Mouse (Mus musculus): ENCODE results near the gene Lyg1. TPM values are rescaled to one million over a fixed set of nuclear protein-coding genes. Genes with fewer than 3 reads are reported as not detected.
"Not testable (repeated sequence)": the region's sequence is repeated elsewhere in the genome, so short reads cannot be mapped to it uniquely, and the experiment has no call there.

Lyg1 gene
- polyA plus RNA-seq, 1 experiment from 2014 or later = not detected

DNA sequence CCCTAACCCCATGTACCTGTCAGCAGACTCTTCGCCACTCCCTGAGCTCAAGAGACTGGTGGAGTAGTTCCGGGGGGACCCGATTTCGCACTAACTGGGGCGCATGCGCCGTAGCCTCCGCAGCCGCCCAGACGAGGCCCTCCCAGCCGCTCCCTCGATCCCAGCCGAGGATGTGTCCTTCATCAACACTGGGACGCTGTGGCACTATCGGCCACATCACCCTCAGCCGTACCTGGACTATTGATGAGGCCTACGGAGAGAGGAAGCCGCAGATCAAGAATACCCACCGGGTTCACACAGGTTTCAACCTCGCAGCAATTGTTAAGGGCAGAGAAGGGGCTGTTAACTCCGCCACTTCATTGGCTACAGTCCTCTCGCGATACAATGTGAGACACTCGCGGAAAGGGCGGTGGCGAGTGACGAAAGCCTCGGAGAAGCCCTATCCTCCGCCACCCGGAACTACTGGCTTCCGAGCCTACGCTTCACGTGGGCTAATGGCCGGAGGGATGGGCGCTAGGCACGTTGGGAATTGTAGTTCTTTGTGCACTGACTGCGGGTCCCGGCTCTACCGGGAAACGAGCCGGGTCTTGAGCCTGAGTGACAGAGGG lies 39.4 kb upstream of the Lyg1 start:
- H3K36me3 ChIP-seq (ENCODE audit: control insufficient read depth, insufficient read depth, low read length) = peaks cover 9% of the 10 kb centered on the region
- H3K4me1 ChIP-seq (ENCODE audit: control insufficient read depth, insufficient read depth, low read length) = peaks cover 8% of the 10 kb centered on the region
- peak overlapping the region; percentile 83 for H3K27ac ChIP-seq (ENCODE audit: low read depth, low read length)
- peak; percentile 98 for DNase-seq (ENCODE audit: low spot score)
- H3K4me3 ChIP-seq (ENCODE audit: low read depth, low read length) = peak overlapping the region; percentile 95
- H3K27me3 ChIP-seq (ENCODE audit: control insufficient read depth, insufficient read depth, low read length) = no peaks in the 10 kb centered on the region
- no peaks in the 10 kb centered on the region for H3K9me3 ChIP-seq (ENCODE audit: control insufficient read depth, low read length)
- ATAC-seq (ENCODE audit: insufficient read depth, low FRiP score, low TSS enrichment) = peak; percentile 96
- H3K9ac ChIP-seq (ENCODE audit: low read length) = peak overlapping the region; percentile 91
- H3K4me2 ChIP-seq (ENCODE audit: low read depth) = peak overlapping the region; percentile 52
- WGBS = under 1% methylated on average over 42 of the region's 42 CpGs

DNA sequence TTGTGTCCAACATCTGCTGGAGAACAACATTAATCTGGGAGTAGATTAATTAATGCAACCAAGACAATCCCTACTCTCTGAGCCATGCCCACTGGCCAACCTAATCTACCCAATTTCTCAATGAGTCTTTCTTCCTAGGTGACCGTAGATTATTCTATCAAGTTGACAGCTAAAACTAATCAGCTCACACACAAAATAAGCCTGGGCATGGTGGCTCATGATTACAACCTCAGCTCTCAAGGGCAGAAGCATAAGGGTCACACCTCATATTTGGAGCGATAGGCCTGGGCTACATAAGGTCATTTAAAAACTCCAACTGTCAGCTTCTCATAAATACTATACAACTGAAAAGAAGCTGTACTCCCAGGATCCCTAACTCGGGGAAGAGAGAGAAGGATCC lies 38.7 kb upstream of the Lyg1 start:
- peak overlapping the region; percentile 91 for H3K9ac ChIP-seq (ENCODE audit: low read length)
- peaks cover 10% of the 10 kb centered on the region for H3K36me3 ChIP-seq (ENCODE audit: control insufficient read depth, insufficient read depth, low read length)
- peaks cover 8% of the 10 kb centered on the region for H3K4me1 ChIP-seq (ENCODE audit: control insufficient read depth, insufficient read depth, low read length)
- 55% methylated on average over 3 of the region's 3 CpGs for WGBS
- H3K27ac ChIP-seq (ENCODE audit: low read depth, low read length) = no peak overlapping the region
- H3K4me2 ChIP-seq (ENCODE audit: low read depth) = peak overlapping the region; percentile 52
- no peak for DNase-seq (ENCODE audit: low spot score)
- H3K9me3 ChIP-seq (ENCODE audit: control insufficient read depth, low read length) = no peaks in the 10 kb centered on the region
- H3K4me3 ChIP-seq (ENCODE audit: low read depth, low read length) = peak overlapping the region; percentile 95
- H3K27me3 ChIP-seq (ENCODE audit: control insufficient read depth, insufficient read depth, low read length) = no peaks in the 10 kb centered on the region
- ATAC-seq (ENCODE audit: insufficient read depth, low FRiP score, low TSS enrichment) = no peak

DNA sequence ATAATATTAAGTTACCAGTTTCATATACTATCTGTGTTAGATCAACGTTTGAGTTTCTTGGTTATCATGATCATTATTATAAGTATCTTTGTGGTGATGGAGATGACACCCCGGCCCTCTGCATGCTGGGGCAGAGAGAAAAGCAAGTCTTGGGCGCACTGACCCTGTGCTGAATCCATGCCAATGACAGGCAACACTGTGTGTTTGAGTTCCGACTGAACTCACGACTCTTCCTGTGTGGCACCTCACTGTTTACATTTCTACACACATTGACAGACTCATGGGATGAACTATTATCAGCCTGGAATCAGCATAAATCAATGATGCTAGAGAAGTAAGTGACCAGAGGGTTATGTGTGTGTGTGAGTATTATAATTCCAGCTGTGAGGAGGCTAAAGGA lies 30.3 kb upstream of the Lyg1 start:
- no peaks in the 10 kb centered on the region for H3K4me1 ChIP-seq (ENCODE audit: control insufficient read depth, insufficient read depth, low read length)
- no peak overlapping the region for H3K9ac ChIP-seq (ENCODE audit: low read length)
- no peak for DNase-seq (ENCODE audit: low spot score)
- H3K9me3 ChIP-seq (ENCODE audit: control insufficient read depth, low read length) = no peaks in the 10 kb centered on the region
- H3K36me3 ChIP-seq (ENCODE audit: control insufficient read depth, insufficient read depth, low read length) = peaks cover 20% of the 10 kb centered on the region
- no peak for ATAC-seq (ENCODE audit: insufficient read depth, low FRiP score, low TSS enrichment)
- H3K27me3 ChIP-seq (ENCODE audit: control insufficient read depth, insufficient read depth, low read length) = no peaks in the 10 kb centered on the region
- no peak overlapping the region for H3K27ac ChIP-seq (ENCODE audit: low read depth, low read length)
- 93% methylated on average over 5 of the region's 5 CpGs for WGBS
- H3K4me2 ChIP-seq (ENCODE audit: low read depth) = no peak overlapping the region
- no peak overlapping the region for H3K4me3 ChIP-seq (ENCODE audit: low read depth, low read length)

GRCm38 (mm10) chr1:37985764-37986323 lies 28.3 kb upstream of the Lyg1 start:
- Histone ChIP-seq H3K9ac (ENCODE audit: low read length) (no peak overlapping the region), H3K4me2 (ENCODE audit: low read depth) (no peak overlapping the region), H3K4me1 (ENCODE audit: control insufficient read depth, insufficient read depth, low read length) (no peaks in the 10 kb centered on the region), H3K9me3 (ENCODE audit: control insufficient read depth, low read length) (no peaks in the 10 kb centered on the region), H3K4me3 (ENCODE audit: low read depth, low read length) (no peak overlapping the region), H3K27ac (ENCODE audit: low read depth, low read length) (no peak overlapping the region), H3K27me3 (ENCODE audit: control insufficient read depth, insufficient read depth, low read length) (no peaks in the 10 kb centered on the region), H3K36me3 (ENCODE audit: control insufficient read depth, insufficient read depth, low read length) (peaks cover 13% of the 10 kb centered on the region)
- DNase-seq (ENCODE audit: low spot score) (peak; percentile 40), ATAC-seq (ENCODE audit: insufficient read depth, low FRiP score, low TSS enrichment) (no peak)
- 85% methylated on average over 9 of the region's 9 CpGs for WGBS

GRCm38 (mm10) chr1:37984326-37984725 lies 26.8 kb upstream of the Lyg1 start:
- H3K36me3 ChIP-seq (ENCODE audit: control insufficient read depth, insufficient read depth, low read length) = peaks cover 10% of the 10 kb centered on the region
- H3K27ac ChIP-seq (ENCODE audit: low read depth, low read length) = no peak overlapping the region
- H3K27me3 ChIP-seq (ENCODE audit: control insufficient read depth, insufficient read depth, low read length) = no peaks in the 10 kb centered on the region
- 83% methylated on average over 1 of the region's 1 CpGs for WGBS
- no peak for DNase-seq (ENCODE audit: low spot score)
- no peaks in the 10 kb centered on the region for H3K9me3 ChIP-seq (ENCODE audit: control insufficient read depth, low read length)
- no peak overlapping the region for H3K4me3 ChIP-seq (ENCODE audit: low read depth, low read length)
- no peak overlapping the region for H3K9ac ChIP-seq (ENCODE audit: low read length)
- ATAC-seq (ENCODE audit: insufficient read depth, low FRiP score, low TSS enrichment) = no peak
- no peak overlapping the region for H3K4me2 ChIP-seq (ENCODE audit: low read depth)
- H3K4me1 ChIP-seq (ENCODE audit: control insufficient read depth, insufficient read depth, low read length) = no peaks in the 10 kb centered on the region

DNA sequence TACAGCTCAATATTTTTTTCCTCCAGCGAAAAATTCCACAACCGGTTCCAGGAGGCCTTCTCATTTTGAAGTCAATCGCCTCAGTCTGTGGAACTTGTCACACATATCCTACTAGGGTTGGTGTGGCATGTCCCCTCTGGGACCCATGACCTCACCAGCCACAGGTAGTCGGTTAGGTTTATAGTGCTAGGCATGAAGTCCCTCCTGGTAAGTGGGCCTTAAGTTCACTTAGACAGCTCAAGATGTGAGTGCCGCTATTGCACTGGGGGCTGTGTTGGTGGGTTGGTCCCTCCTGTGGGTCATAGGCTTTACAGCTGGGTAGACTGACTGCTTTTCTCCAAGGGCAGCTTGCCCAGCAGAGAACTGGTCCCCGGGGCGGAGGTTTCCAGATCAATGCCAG lies 19.7 kb upstream of the Lyg1 start:
- H3K4me3 ChIP-seq (ENCODE audit: low read depth, low read length) = no peak overlapping the region

GRCm38 (mm10) chr1:37976666-37977065 lies 19.1 kb upstream of the Lyg1 start:
- not testable (repeated sequence) for H3K9ac ChIP-seq (ENCODE audit: low read length); H3K36me3 ChIP-seq (ENCODE audit: control insufficient read depth, insufficient read depth, low read length); H3K4me3 ChIP-seq (ENCODE audit: low read depth, low read length); H3K27ac ChIP-seq (ENCODE audit: low read depth, low read length); H3K4me2 ChIP-seq (ENCODE audit: low read depth); H3K27me3 ChIP-seq (ENCODE audit: control insufficient read depth, insufficient read depth, low read length); DNase-seq (ENCODE audit: low spot score); ATAC-seq (ENCODE audit: insufficient read depth, low FRiP score, low TSS enrichment); H3K9me3 ChIP-seq (ENCODE audit: control insufficient read depth, low read length); H3K4me1 ChIP-seq (ENCODE audit: control insufficient read depth, insufficient read depth, low read length)
- 81% methylated on average over 9 of the region's 9 CpGs for WGBS

More for the DNA sequence above, 19.7 kb upstream of the Lyg1 start:
- Histone ChIP-seq H3K9me3 (ENCODE audit: control insufficient read depth, low read length) (no peaks in the 10 kb centered on the region), H3K27ac (ENCODE audit: low read depth, low read length) (no peak overlapping the region), H3K4me1 (ENCODE audit: control insufficient read depth, insufficient read depth, low read length) (no peaks in the 10 kb centered on the region), H3K27me3 (ENCODE audit: control insufficient read depth, insufficient read depth, low read length) (no peaks in the 10 kb centered on the region), H3K9ac (ENCODE audit: low read length) (no peak overlapping the region), H3K4me2 (ENCODE audit: low read depth) (no peak overlapping the region), H3K36me3 (ENCODE audit: control insufficient read depth, insufficient read depth, low read length) (no peaks in the 10 kb centered on the region)
- 92% methylated on average over 7 of the region's 7 CpGs for WGBS
- DNase-seq (ENCODE audit: low spot score) (no peak), ATAC-seq (ENCODE audit: insufficient read depth, low FRiP score, low TSS enrichment) (no peak)

- no peak for DNase-seq (ENCODE audit: low spot score)
- 75% methylated on average over 4 of the region's 4 CpGs for WGBS
- Histone ChIP-seq H3K27me3 (ENCODE audit: control insufficient read depth, insufficient read depth, low read length) (no peaks in the 10 kb centered on the region), H3K9me3 (ENCODE audit: control insufficient read depth, low read length) (no peaks in the 10 kb centered on the region), H3K4me3 (ENCODE audit: low read depth, low read length) (no peak overlapping the region), H3K27ac (ENCODE audit: low read depth, low read length) (no peak overlapping the region), H3K9ac (ENCODE audit: low read length) (no peak overlapping the region), H3K36me3 (ENCODE audit: control insufficient read depth, insufficient read depth, low read length) (no peaks in the 10 kb centered on the region), H3K4me1 (ENCODE audit: control insufficient read depth, insufficient read depth, low read length) (no peaks in the 10 kb centered on the region), H3K4me2 (ENCODE audit: low read depth) (no peak overlapping the region)
- ATAC-seq (ENCODE audit: insufficient read depth, low FRiP score, low TSS enrichment) = no peak
Observed at GRCm38 (mm10) chr1:37971520-37971919, 14.0 kb upstream of the Lyg1 start.

DNA sequence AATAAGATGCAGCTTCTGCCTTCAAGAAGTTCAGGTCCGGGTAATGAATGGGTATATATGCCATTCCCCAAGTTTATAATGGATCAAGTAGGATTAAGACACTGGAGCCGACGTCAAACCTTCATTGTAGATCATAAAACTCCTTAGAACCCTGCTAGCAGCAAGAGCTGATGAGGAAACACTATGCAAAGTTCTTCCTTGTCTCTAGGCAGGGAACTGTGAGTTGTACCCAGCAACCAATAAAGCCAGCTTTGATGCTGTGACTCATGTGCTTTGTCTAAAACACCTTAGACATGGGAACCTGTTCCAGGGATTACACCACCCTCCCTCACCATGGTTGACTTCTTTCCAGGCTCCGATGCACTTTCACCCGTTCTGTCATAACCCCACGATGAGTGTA lies 11.2 kb upstream of the Lyg1 start:
- Histone ChIP-seq H3K27ac (ENCODE audit: low read depth, low read length) (no peak overlapping the region), H3K36me3 (ENCODE audit: control insufficient read depth, insufficient read depth, low read length) (no peaks in the 10 kb centered on the region), H3K4me1 (ENCODE audit: control insufficient read depth, insufficient read depth, low read length) (no peaks in the 10 kb centered on the region), H3K9ac (ENCODE audit: low read length) (no peak overlapping the region), H3K9me3 (ENCODE audit: control insufficient read depth, low read length) (no peaks in the 10 kb centered on the region), H3K4me2 (ENCODE audit: low read depth) (no peak overlapping the region), H3K4me3 (ENCODE audit: low read depth, low read length) (no peak overlapping the region), H3K27me3 (ENCODE audit: control insufficient read depth, insufficient read depth, low read length) (no peaks in the 10 kb centered on the region)
- 89% methylated on average over 6 of the region's 6 CpGs for WGBS
- DNase-seq (ENCODE audit: low spot score) = no peak
- ATAC-seq (ENCODE audit: insufficient read depth, low FRiP score, low TSS enrichment) = no peak

Measured in neural tube, embryonic 11.5 days (tissue).